Mouse (Mus musculus): ENCODE data around the gene Rad54l2.

Gene Rad54l2

GRCm38 (mm10) chr9:106676571-106676970 is 112.4 kb downstream of the Rad54l2 start:
- DNase-seq (ENCODE audit: low spot score in 2 of 2): no peak

- DNase-seq (ENCODE audit: low spot score in 2 of 2): no peak
These were observed 113.0 kb downstream of the Rad54l2 start for GRCm38 (mm10) chr9:106675965-106676364.

- peak; percentile 88 for DNase-seq (ENCODE audit: low spot score in 2 of 2)
These were observed 113.5 kb downstream of the Rad54l2 start for GRCm38 (mm10) chr9:106675480-106675879.

GRCm38 (mm10) chr9:106673860-106674259 is 115.1 kb downstream of the Rad54l2 start:
- no peak for DNase-seq (ENCODE audit: low spot score in 2 of 2)

- no peak for DNase-seq (ENCODE audit: low spot score in 2 of 2)
These were observed 124.1 kb downstream of the Rad54l2 start for GRCm38 (mm10) chr9:106664856-106665255.

- DNase-seq (ENCODE audit: low spot score in 2 of 2): peak; percentile 84 to 92
These were observed 124.6 kb downstream of the Rad54l2 start for GRCm38 (mm10) chr9:106664433-106664832.

- no peak for DNase-seq (ENCODE audit: low spot score in 2 of 2)
These were observed 125.8 kb downstream of the Rad54l2 start for GRCm38 (mm10) chr9:106663200-106663599.

GRCm38 (mm10) chr9:106659935-106660334 is 129.1 kb downstream of the Rad54l2 start:
- DNase-seq (ENCODE audit: low spot score in 2 of 2): no peak

- no peak for DNase-seq (ENCODE audit: low spot score in 2 of 2)
These were observed 129.6 kb downstream of the Rad54l2 start for GRCm38 (mm10) chr9:106659441-106659840.

GRCm38 (mm10) chr9:106657592-106657991 is 131.4 kb downstream of the Rad54l2 start:
- no peak for DNase-seq (ENCODE audit: low spot score in 2 of 2)

GRCm38 (mm10) chr9:106656820-106657219 is 132.2 kb downstream of the Rad54l2 start:
- no peak for DNase-seq (ENCODE audit: low spot score in 2 of 2)

GRCm38 (mm10) chr9:106655884-106656720 is 132.9 kb downstream of the Rad54l2 start, which contains the start of gene Grm2:
TSS of gene Grm2 (minus strand) at chr9:106656082.
- peak in 1 of 2 experiments; percentile 64 for DNase-seq (ENCODE audit: low spot score in 2 of 2)

GRCm38 (mm10) chr9:106652720-106653119 is 136.3 kb downstream of the Rad54l2 start:
- DNase-seq (ENCODE audit: low spot score in 2 of 2): peak in 1 of 2 experiments; percentile 32

- DNase-seq (ENCODE audit: low spot score in 2 of 2): no peak
These were observed 141.8 kb downstream of the Rad54l2 start for GRCm38 (mm10) chr9:106647226-106647625.

- no peak for DNase-seq (ENCODE audit: low spot score in 2 of 2)
These were observed 143.2 kb downstream of the Rad54l2 start for GRCm38 (mm10) chr9:106645684-106646271.

- no peak for DNase-seq (ENCODE audit: low spot score in 2 of 2)
These were observed 145.2 kb downstream of the Rad54l2 start for GRCm38 (mm10) chr9:106643787-106644186.

GRCm38 (mm10) chr9:106643128-106643527 is 145.9 kb downstream of the Rad54l2 start:
- DNase-seq (ENCODE audit: low spot score in 2 of 2): peak; percentile 77 to 86

GRCm38 (mm10) chr9:106641346-106641745 is 147.6 kb downstream of the Rad54l2 start:
- DNase-seq (ENCODE audit: low spot score in 2 of 2): no peak

GRCm38 (mm10) chr9:106638154-106638553 is 150.8 kb downstream of the Rad54l2 start:
- DNase-seq (ENCODE audit: low spot score in 2 of 2): no peak

All from right cerebral cortex, postnatal 10 days (tissue).